ENCODE assay signal across 8 mouse cellular contexts in genomic region chr10:114805884-114806283, GRCm38 (mm10). TPM values are rescaled to one million over a fixed set of nuclear protein-coding genes. Genes with fewer than 3 reads are reported as not detected.
DNase-seq lines count a peak whose midpoint lies in the region; ATAC-seq lines count a peak whose summit lies in the region.
"Had no signal": no experiment of that assay in that cellular context is flagged by ENCODE, and none has a peak within 500 bp of the region (broad histone marks: within the 10 kb centered on the region; RNA-seq: fewer than 3 reads in every experiment).

No protein-coding gene starts in this region.

- ATAC-seq in megakaryocyte progenitor cell, adult 5-6 weeks (replicated peaks; ENCODE audit: poor library complexity), result no peak
- ATAC-seq: activated CD4-positive, CD25-positive, alpha-beta regulatory T cell, adult 4 months had no signal

- DNase-seq in kidney, postnatal 10 days, result peak; percentile 9
- no peak for DNase-seq in kidney, adult 18-20 months
- peak; percentile 4 for DNase-seq in urinary bladder, postnatal 25 days (ENCODE audit: low spot score)
- DNase-seq in urinary bladder, adult 2 months (ENCODE audit: low spot score), result no peak
- peak; percentile 26 to 69 for DNase-seq in cerebellum, postnatal 4 days (ENCODE audit: low spot score in 2 of 2)
- no peak for DNase-seq in thymus, postnatal 10 days (ENCODE audit: low spot score in 2 of 2)

RNA-seq across cellular contexts. Expression of gene Trhde, which starts 3.8 kb away (rescaled TPM):
- 0.16 and 0.23 TPM in 2 replicates for polyA plus RNA-seq in urinary bladder, adult 2 months (2012; rRNA removed)
- total RNA-seq in megakaryocyte progenitor cell, adult 5-6 weeks (2015), result not detected in 2 replicates
- total RNA-seq in megakaryocyte progenitor cell, adult 5-6 weeks (2017), result not detected in 2 replicates
- polyA plus RNA-seq: activated CD4-positive, CD25-positive, alpha-beta regulatory T cell, adult 4 months had no signal

Comparison
In these comparisons a context has a peak if more than half of its experiments do, and no peak if none do; other contexts are left out.
1. DNase-seq: peak in kidney, postnatal 10 days (single experiment), urinary bladder, postnatal 25 days (single experiment) and cerebellum, postnatal 4 days (2 of 2); none in kidney, adult 18-20 months (single experiment), urinary bladder, adult 2 months (single experiment) and thymus, postnatal 10 days (0 of 2).